Mouse (Mus musculus) liver, adult 2 months (tissue): ENCODE measurements around the gene Dus4l. TPM values are rescaled to one million over a fixed set of nuclear protein-coding genes. Genes with fewer than 3 reads are reported as not detected.

Source experiments
- DNase-seq: peaks from one replicate; pipeline ENCODE4 v3.0.0-alpha.2; 2011; ENCODE audit warnings: low read depth, low spot score; ENCODE audit errors: extremely low read depth
- H3K27ac ChIP-seq: fragments of 200-500 bp; replicated peaks from 2 replicates; pipeline ENCODE4 v1.5.1; 2012; ENCODE audit warnings: low read depth, mild to moderate bottlenecking, control low read depth, inconsistent platforms, low read length; ENCODE audit not compliant: insufficient read depth
- H3K27me3 ChIP-seq: fragments of 200-500 bp; 2 replicates; pipeline ENCODE4 v1.6.1; 2012; ENCODE audit warnings: mild to moderate bottlenecking, moderate library complexity, low read length, inconsistent platforms; ENCODE audit not compliant: control insufficient read depth, insufficient read depth
- H3K36me3 ChIP-seq: fragments of 200-500 bp; 2 replicates; pipeline ENCODE4 v1.6.1; 2012; ENCODE audit warnings: low read length, inconsistent platforms; ENCODE audit not compliant: control insufficient read depth, insufficient read depth
- H3K4me1 ChIP-seq: fragments of 200-500 bp; 2 replicates; pipeline ENCODE4 v1.6.1; 2011; ENCODE audit warnings: low read length; ENCODE audit not compliant: control insufficient read depth, insufficient read depth
- H3K4me3 ChIP-seq: fragments of 200-500 bp; 2 replicates; pipeline ENCODE4 v1.5.1; 2011; ENCODE audit warnings: low read depth, mild to moderate bottlenecking, control low read depth, low read length, moderate library complexity; ENCODE audit not compliant: insufficient read depth
- H3K79me2 ChIP-seq: fragments of 200-500 bp; 2 replicates; pipeline ENCODE4 v1.6.1; 2012; ENCODE audit warnings: inconsistent platforms, mild to moderate bottlenecking, low read length, moderate library complexity; ENCODE audit not compliant: control insufficient read depth, insufficient read depth
- H3K9ac ChIP-seq: fragments of 200-500 bp; 2 replicates; pipeline ENCODE4 v1.6.1; 2012; ENCODE audit warnings: low read depth, mild to moderate bottlenecking, control low read depth, inconsistent platforms, low read length
- CTCF ChIP-seq: fragments of 200-500 bp; IDR thresholded peaks from 2 replicates; pipeline ENCODE4 v1.5.1; 2011; ENCODE audit warnings: low read depth, low read length, control low read depth
- POLR2A ChIP-seq: fragments of 200-500 bp; IDR thresholded peaks from 2 replicates; pipeline ENCODE4 v1.6.1; 2011; ENCODE audit warnings: low read length, control low read depth; ENCODE audit not compliant: insufficient read depth; ENCODE audit errors: extremely low read depth
- WGBS: fragments of 180-500 bp; shearing (Covaris S2); methylation state at CpG from one replicate; pipeline ENCODE4 v1.1.7; 2018; 5-methylcytosine and 5-hydroxymethylcytosine counted together
- polyA plus RNA-seq: library from polyadenylated mRNA; depleted of rRNA; stranded (reverse); fragments of >200 nt; gene quantifications from 2 replicates; pipeline ENCODE4 v1.2.3, GENCODE M21; 2012; rRNA removed
- total RNA-seq: library from RNA; depleted of rRNA; stranded (reverse); fragments of >200 nt; gene quantifications from 2 replicates; pipeline ENCODE4 v1.2.3, GENCODE M21; 2014; rRNA removed

Gene Dus4l
- total RNA-seq = 3.1 and 3.2 TPM in 2 replicates
- polyA plus RNA-seq = 2.0 TPM in 2 replicates

- peaks cover 3% of the 10 kb centered on the region for H3K4me1 ChIP-seq
- no peak for TF ChIP-seq CTCF
- TF ChIP-seq POLR2A = peak; percentile 67; the same call in 1 of the 2 replicates
- H3K36me3 ChIP-seq = no peaks in the 10 kb centered on the region
- peak within 1 kb of the TSS; percentile 87 for H3K4me3 ChIP-seq
- H3K27ac ChIP-seq = peak within 1 kb of the TSS; percentile 69
- peak; percentile 79 for DNase-seq
- peak within 1 kb of the TSS; percentile 88 for H3K9ac ChIP-seq
- peaks cover 7% of the 10 kb centered on the region; the same call in 1 of the 2 replicates for H3K79me2 ChIP-seq
- H3K27me3 ChIP-seq = no peaks in the 10 kb centered on the region
- under 1% methylated on average over 47 of the region's 47 CpGs for WGBS
These were observed at the start of gene Dus4l, which contains the start of gene Cog5 for GRCm38 (mm10) chr12:31654197-31654964. TSS of gene Dus4l (minus strand) at chr12:31654826. TSS of gene Cog5 (plus strand) at chr12:31654869.

- Histone ChIP-seq H3K4me3 (no peak overlapping the region), H3K27me3 (no peaks in the 10 kb centered on the region), H3K27ac (no peak overlapping the region), H3K4me1 (no peaks in the 10 kb centered on the region), H3K36me3 (no peaks in the 10 kb centered on the region), H3K9ac (no peak overlapping the region), H3K79me2 (no peaks in the 10 kb centered on the region)
- WGBS = 80% methylated on average over 6 of the region's 6 CpGs
- no peak for DNase-seq
- TF ChIP-seq CTCF (no peak), POLR2A (no peak)
These were observed 49.3 kb upstream of the Dus4l start for GRCm38 (mm10) chr12:31703904-31704303.

- DNase-seq = no peak
- H3K27ac ChIP-seq = no peak overlapping the region
- 94% methylated on average over 5 of the region's 5 CpGs for WGBS
- no peaks in the 10 kb centered on the region for H3K36me3 ChIP-seq
- H3K9ac ChIP-seq = no peak overlapping the region
- H3K4me3 ChIP-seq = no peak overlapping the region
- no peaks in the 10 kb centered on the region; the same call in 1 of the 2 replicates for H3K79me2 ChIP-seq
- no peak for TF ChIP-seq CTCF
- no peaks in the 10 kb centered on the region for H3K4me1 ChIP-seq
- H3K27me3 ChIP-seq = no peaks in the 10 kb centered on the region
These were observed 46.8 kb upstream of the Dus4l start for GRCm38 (mm10) chr12:31701411-31701810.

- no peak for DNase-seq
- H3K4me1 ChIP-seq = no peaks in the 10 kb centered on the region
- WGBS = 94% methylated on average over 5 of the region's 5 CpGs
These were observed 46.2 kb upstream of the Dus4l start for GRCm38 (mm10) chr12:31700623-31701347.

GRCm38 (mm10) chr12:31693278-31693677 lies 38.7 kb upstream of the Dus4l start:
- no peaks in the 10 kb centered on the region for H3K4me1 ChIP-seq
- H3K27me3 ChIP-seq = no peaks in the 10 kb centered on the region
- no peaks in the 10 kb centered on the region; the same call in 1 of the 2 replicates for H3K79me2 ChIP-seq
- no peaks in the 10 kb centered on the region for H3K36me3 ChIP-seq
- WGBS = 96% methylated on average over 1 of the region's 1 CpGs
- no peak overlapping the region for H3K27ac ChIP-seq
- no peak for DNase-seq
- H3K9ac ChIP-seq = no peak overlapping the region
- TF ChIP-seq POLR2A = no peak
- no peak for TF ChIP-seq CTCF
- H3K4me3 ChIP-seq = no peak overlapping the region

More at GRCm38 (mm10) chr12:31700623-31701347, 46.2 kb upstream of the Dus4l start:
- H3K4me3 ChIP-seq = no peak overlapping the region
- TF ChIP-seq POLR2A = no peak
- no peak for TF ChIP-seq CTCF
- H3K27me3 ChIP-seq = no peaks in the 10 kb centered on the region
- no peak overlapping the region for H3K27ac ChIP-seq
- H3K9ac ChIP-seq = no peak overlapping the region
- no peaks in the 10 kb centered on the region; the same call in 1 of the 2 replicates for H3K79me2 ChIP-seq
- H3K36me3 ChIP-seq = no peaks in the 10 kb centered on the region

- Histone ChIP-seq H3K4me3 (no peak overlapping the region), H3K27me3 (no peaks in the 10 kb centered on the region), H3K4me1 (no peaks in the 10 kb centered on the region), H3K9ac (no peak overlapping the region), H3K36me3 (peaks cover 7% of the 10 kb centered on the region), H3K79me2 (no peaks in the 10 kb centered on the region), H3K27ac (no peak overlapping the region)
- DNase-seq = no peak
- 94% methylated on average over 3 of the region's 3 CpGs for WGBS
- TF ChIP-seq POLR2A (no peak), CTCF (no peak)
These were observed 32.1 kb upstream of the Dus4l start for GRCm38 (mm10) chr12:31686679-31687078.
